Mouse (Mus musculus) neural tube, embryonic 11.5 days (tissue): ENCODE data around the gene Tmcc3. TPM values are rescaled to one million over a fixed set of nuclear protein-coding genes. Genes with fewer than 3 reads are reported as not detected.

ENCODE experiments used
- ATAC-seq: fragments of 200-750 bp; cut with Nextera tagmentation; 2 replicates; pipeline ENCODE4 v1.8.0; 2017; ENCODE audit warnings: moderate number of reproducible peaks, mild to moderate bottlenecking, moderate TSS enrichment, moderate library complexity; ENCODE audit not compliant: insufficient read depth, low FRiP score, low TSS enrichment
- DNase-seq: peaks from one replicate; pipeline ENCODE4 v3.0.0-alpha.2; 2015; ENCODE audit warnings: low spot score
- H3K27ac ChIP-seq: fragments of 300-500 bp; sonication (generic); 2 replicates; pipeline ENCODE4 v1.5.1; 2014; ENCODE audit warnings: low read depth, mild to moderate bottlenecking, low read length
- H3K27me3 ChIP-seq: fragments of 300-500 bp; sonication (generic); 2 replicates; pipeline ENCODE4 v1.6.1; 2014; ENCODE audit warnings: mild to moderate bottlenecking, low read length, mixed read lengths; ENCODE audit not compliant: control insufficient read depth, insufficient read depth
- H3K36me3 ChIP-seq: fragments of 300-500 bp; sonication (generic); 2 replicates; pipeline ENCODE4 v1.6.1; 2014; ENCODE audit warnings: mild to moderate bottlenecking, low read length, moderate library complexity, mixed read lengths; ENCODE audit not compliant: control insufficient read depth, insufficient read depth
- H3K4me1 ChIP-seq: fragments of 300-500 bp; sonication (generic); 2 replicates; pipeline ENCODE4 v1.6.1; 2014; ENCODE audit warnings: low read length, mixed read lengths; ENCODE audit not compliant: control insufficient read depth, insufficient read depth
- H3K4me2 ChIP-seq: fragments of 300-500 bp; sonication (generic); 2 replicates; pipeline ENCODE4 v1.6.1; 2014; ENCODE audit warnings: low read depth, mild to moderate bottlenecking, moderate library complexity
- H3K4me3 ChIP-seq: fragments of 300-500 bp; sonication (generic); 2 replicates; pipeline ENCODE4 v1.5.1; 2014; ENCODE audit warnings: low read depth, low read length
- H3K9ac ChIP-seq: fragments of 300-500 bp; sonication (generic); 2 replicates; pipeline ENCODE4 v1.6.1; 2014; ENCODE audit warnings: mild to moderate bottlenecking, low read length
- H3K9me3 ChIP-seq: fragments of 300-500 bp; sonication (generic); 2 replicates; pipeline ENCODE4 v1.6.1; 2016; ENCODE audit warnings: low read length; ENCODE audit not compliant: control insufficient read depth
- WGBS: fragments of 180-500 bp; shearing (Covaris S2); extraction: QIAGEN DNeasy Blood & Tissue Kit; methylation state at CpG from one replicate; pipeline ENCODE4 v1.1.7; 2014; 5-methylcytosine and 5-hydroxymethylcytosine counted together
- polyA plus RNA-seq: library from polyadenylated mRNA; unstranded; fragments of >200 nt; fragmentation: Nextera tagmentation; extraction: Ambion mirVana; gene quantifications from 2 replicates; pipeline ENCODE4 v1.2.1, GENCODE M21; 2014

The Tmcc3 gene
- polyA plus RNA-seq, 1 experiment from 2014 or later, result 6.1 TPM

GRCm38 (mm10) chr10:94512771-94513170, 201.0 kb downstream of the Tmcc3 start:
- H3K27me3 ChIP-seq, result peaks cover 11% of the 10 kb centered on the region
- 79% methylated on average over 1 of the region's 1 CpGs for WGBS
- no peaks in the 10 kb centered on the region for H3K9me3 ChIP-seq
- H3K4me3 ChIP-seq, result no peak overlapping the region
- no peak overlapping the region for H3K9ac ChIP-seq
- ATAC-seq, result no peak
- H3K4me2 ChIP-seq, result no peak overlapping the region
- H3K36me3 ChIP-seq, result no peaks in the 10 kb centered on the region
- no peak overlapping the region for H3K27ac ChIP-seq
- peaks cover 4% of the 10 kb centered on the region for H3K4me1 ChIP-seq
- DNase-seq, result no peak

- no peaks in the 10 kb centered on the region for H3K9me3 ChIP-seq
- no peak overlapping the region for H3K27ac ChIP-seq
- peaks cover 11% of the 10 kb centered on the region for H3K27me3 ChIP-seq
- WGBS, result under 1% methylated on average over 12 of the region's 12 CpGs
- ATAC-seq, result 0 out of 2 replicates have a peak, but pooled peaks have one; percentile 10
- peak overlapping the region; percentile 89 for H3K4me2 ChIP-seq
- no peaks in the 10 kb centered on the region for H3K36me3 ChIP-seq
- H3K4me1 ChIP-seq, result peaks cover 4% of the 10 kb centered on the region
- DNase-seq, result no peak
- peak overlapping the region; percentile 68; the same call in 1 of the 2 replicates for H3K9ac ChIP-seq
- peak overlapping the region; percentile 74 for H3K4me3 ChIP-seq
These were observed 202.3 kb downstream of the Tmcc3 start for GRCm38 (mm10) chr10:94514091-94514505.

- H3K27ac ChIP-seq, result peak overlapping the region; percentile 37; the same call in 1 of the 2 replicates
- peaks cover 4% of the 10 kb centered on the region for H3K4me1 ChIP-seq
- no peaks in the 10 kb centered on the region for H3K9me3 ChIP-seq
- H3K36me3 ChIP-seq, result no peaks in the 10 kb centered on the region
- WGBS, result under 1% methylated on average over 54 of the region's 71 CpGs
- peaks cover 11% of the 10 kb centered on the region for H3K27me3 ChIP-seq
- H3K4me3 ChIP-seq, result peak overlapping the region; percentile 74
- H3K4me2 ChIP-seq, result peak overlapping the region; percentile 89
- DNase-seq (peak; percentile 70), ATAC-seq (peak; percentile 83)
- peak overlapping the region; percentile 68 for H3K9ac ChIP-seq
These were observed 202.9 kb downstream of the Tmcc3 start for GRCm38 (mm10) chr10:94514506-94515178.

GRCm38 (mm10) chr10:94515179-94515545, 203.4 kb downstream of the Tmcc3 start:
- no peaks in the 10 kb centered on the region for H3K9me3 ChIP-seq
- under 1% methylated on average over 31 of the region's 34 CpGs for WGBS
- peak overlapping the region; percentile 89 for H3K4me2 ChIP-seq
- H3K4me1 ChIP-seq, result peaks cover 4% of the 10 kb centered on the region
- peaks cover 11% of the 10 kb centered on the region for H3K27me3 ChIP-seq
- peak; percentile 85 for ATAC-seq
- H3K27ac ChIP-seq, result peak overlapping the region; percentile 37; the same call in 1 of the 2 replicates
- DNase-seq, result peak; percentile 81
- H3K9ac ChIP-seq, result peak overlapping the region; percentile 68
- H3K4me3 ChIP-seq, result peak overlapping the region; percentile 74
- H3K36me3 ChIP-seq, result no peaks in the 10 kb centered on the region

- no peak overlapping the region for H3K27ac ChIP-seq
- H3K4me2 ChIP-seq, result peak overlapping the region; percentile 89
- H3K36me3 ChIP-seq, result no peaks in the 10 kb centered on the region
- H3K27me3 ChIP-seq, result peaks cover 11% of the 10 kb centered on the region
- 0% methylated on average over 10 of the region's 10 CpGs for WGBS
- DNase-seq (no peak), ATAC-seq (no peak)
- peak overlapping the region; percentile 74 for H3K4me3 ChIP-seq
- peak overlapping the region; percentile 68 for H3K9ac ChIP-seq
- H3K9me3 ChIP-seq, result no peaks in the 10 kb centered on the region
- H3K4me1 ChIP-seq, result peaks cover 4% of the 10 kb centered on the region
These were observed 203.8 kb downstream of the Tmcc3 start for GRCm38 (mm10) chr10:94515583-94515982.

GRCm38 (mm10) chr10:94519887-94520286, 208.1 kb downstream of the Tmcc3 start:
- no peak overlapping the region for H3K27ac ChIP-seq
- H3K27me3 ChIP-seq, result peaks cover 11% of the 10 kb centered on the region
- no peak overlapping the region for H3K4me3 ChIP-seq
- no peak overlapping the region for H3K9ac ChIP-seq
- DNase-seq, result no peak
- H3K4me2 ChIP-seq, result no peak overlapping the region
- 58% methylated on average over 7 of the region's 7 CpGs for WGBS
- H3K36me3 ChIP-seq, result no peaks in the 10 kb centered on the region
- peaks cover 6% of the 10 kb centered on the region for H3K4me1 ChIP-seq
- ATAC-seq, result no peak
- no peaks in the 10 kb centered on the region for H3K9me3 ChIP-seq

GRCm38 (mm10) chr10:94520306-94521106, 208.8 kb downstream of the Tmcc3 start:
- Histone ChIP-seq H3K9me3 (no peaks in the 10 kb centered on the region), H3K9ac (no peak overlapping the region), H3K27ac (no peak overlapping the region), H3K4me1 (peaks cover 6% of the 10 kb centered on the region), H3K4me3 (no peak overlapping the region), H3K27me3 (peaks cover 11% of the 10 kb centered on the region), H3K36me3 (no peaks in the 10 kb centered on the region), H3K4me2 (no peak overlapping the region)
- no peak for DNase-seq
- 59% methylated on average over 17 of the region's 17 CpGs for WGBS
- no peak for ATAC-seq

- no peak for ATAC-seq
- no peak for DNase-seq
- 33% methylated on average over 3 of the region's 3 CpGs for WGBS
- no peak overlapping the region for H3K9ac ChIP-seq
- no peak overlapping the region for H3K27ac ChIP-seq
- no peak overlapping the region for H3K4me2 ChIP-seq
- peaks cover 2% of the 10 kb centered on the region; the same call in 1 of the 2 replicates for H3K4me1 ChIP-seq
- H3K36me3 ChIP-seq, result no peaks in the 10 kb centered on the region
- H3K27me3 ChIP-seq, result peaks cover 8% of the 10 kb centered on the region
- H3K9me3 ChIP-seq, result no peaks in the 10 kb centered on the region
- H3K4me3 ChIP-seq, result no peak overlapping the region
These were observed 209.3 kb downstream of the Tmcc3 start for GRCm38 (mm10) chr10:94521107-94521401.
